Mouse (Mus musculus) myocyte (in vitro differentiated cells): ENCODE measurements around the gene Pde4d.

Experiments used
- POLR2AphosphoS2 ChIP-seq: IDR thresholded peaks from one replicate; pipeline ENCODE4 v1.6.1; 2011; ENCODE audit warnings: low read depth, control low read depth; ENCODE audit not compliant: insufficient read length
- USF1 ChIP-seq: IDR thresholded peaks from one replicate; pipeline ENCODE4 v1.6.1; 2011; ENCODE audit warnings: low read depth, mild to moderate bottlenecking, control low read depth, moderate library complexity

GRCm38 (mm10) chr13:109902855-109903763, 1453.4 kb downstream of the Pde4d start:
- TF ChIP-seq POLR2AphosphoS2, result no peak
- no peak for TF ChIP-seq USF1
